Mouse (Mus musculus): ENCODE results near the gene Mak.

The Mak gene

GRCm38 (mm10) chr13:41079421-41079780 lies at the start of gene Mak:
Gene Mak, minus strand, starts transcription at chr13:41079706.
- in situ Hi-C loops (cut with MboI; ENCODE audit: low pct_unique_long_range_greater_than_20kb in 1 of 2, low sequenced_read_pairs in 2 of 2, unreplicated experiment in 1 of 2): loop anchor here in 1 of 2 experiments (25.0 kb wide), 1 partner anchor 483 kb away; no protein-coding TSS in a partner anchor

- in situ Hi-C loops (cut with MboI; ENCODE audit: low pct_unique_long_range_greater_than_20kb in 1 of 2, low sequenced_read_pairs in 2 of 2, unreplicated experiment in 1 of 2): no loop called here
These were observed 49.6 kb upstream of the Mak start for GRCm38 (mm10) chr13:41129061-41129460.

- in situ Hi-C loops (cut with MboI; ENCODE audit: low pct_unique_long_range_greater_than_20kb in 1 of 2, low sequenced_read_pairs in 2 of 2, unreplicated experiment in 1 of 2): no loop called here
These were observed 48.8 kb upstream of the Mak start for GRCm38 (mm10) chr13:41128326-41128725.

DNA sequence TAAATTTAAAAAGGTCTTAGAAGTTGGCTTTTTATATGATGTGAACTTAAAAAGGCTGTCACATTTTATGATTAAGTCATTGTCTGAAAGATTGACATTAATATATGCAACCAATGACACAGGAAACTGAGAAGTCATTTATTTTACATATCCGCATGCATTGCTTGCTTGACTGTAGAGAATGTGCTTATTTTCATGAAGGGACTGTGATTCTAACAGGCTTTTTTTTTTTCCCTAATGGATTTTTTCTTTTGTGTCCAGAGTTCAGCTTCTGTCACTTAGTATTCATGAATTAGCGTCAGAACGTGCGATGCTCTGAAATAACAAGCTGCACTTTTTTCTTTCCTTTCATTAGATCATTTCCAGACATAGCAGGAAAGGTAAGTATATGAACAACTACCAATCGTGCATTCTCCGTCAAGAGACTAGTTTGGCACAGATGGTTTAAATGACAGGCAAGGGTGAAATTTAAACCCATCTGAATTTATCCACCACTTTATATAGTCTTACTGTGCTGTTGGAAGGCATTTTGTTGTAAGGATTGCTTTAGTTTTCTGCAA lies 44.2 kb upstream of the Mak start:
- in situ Hi-C loops (cut with MboI; ENCODE audit: low pct_unique_long_range_greater_than_20kb in 1 of 2, low sequenced_read_pairs in 2 of 2, unreplicated experiment in 1 of 2): no loop called here

DNA sequence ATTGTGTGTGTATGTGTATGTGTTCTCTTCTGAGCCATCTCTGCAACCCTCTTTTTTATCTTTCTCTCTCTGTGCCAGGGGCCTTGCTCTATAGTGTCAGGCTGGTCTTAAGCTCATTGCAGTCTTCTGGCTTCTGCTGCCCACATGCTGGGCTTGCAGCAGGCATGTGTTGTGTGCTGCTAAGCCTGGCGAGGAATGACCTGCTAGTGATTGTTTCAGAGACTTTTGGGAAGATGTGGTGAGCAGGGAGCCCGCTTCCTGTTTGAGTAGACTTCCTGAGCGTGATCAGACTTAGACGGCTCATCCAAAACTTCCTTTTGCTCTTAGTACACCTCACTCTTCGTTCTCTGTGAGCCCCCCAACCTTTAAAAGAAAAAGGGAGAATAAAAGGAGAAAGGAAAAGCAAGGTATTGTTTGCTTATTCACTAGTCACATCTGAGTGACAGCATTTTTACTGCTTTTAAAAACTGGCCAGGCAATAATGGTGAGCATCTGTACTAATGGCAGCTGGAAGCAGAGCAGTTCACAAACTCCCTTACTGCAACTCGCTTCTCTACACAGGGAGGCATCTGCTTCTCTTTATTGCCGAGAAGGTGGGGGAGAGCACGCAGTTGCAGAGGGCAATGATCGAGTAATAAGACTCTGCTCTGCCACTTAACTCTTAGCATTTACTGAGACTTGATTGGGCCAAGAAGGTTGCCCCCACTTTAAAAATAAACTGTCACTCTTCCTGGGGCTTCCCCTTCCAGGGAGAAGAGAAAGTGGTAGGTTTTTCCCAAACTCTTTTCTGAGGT lies 39.8 kb upstream of the Mak start:
- in situ Hi-C loops (cut with MboI; ENCODE audit: low pct_unique_long_range_greater_than_20kb in 1 of 2, low sequenced_read_pairs in 2 of 2, unreplicated experiment in 1 of 2): no loop called here

- in situ Hi-C loops (cut with MboI; ENCODE audit: low pct_unique_long_range_greater_than_20kb in 1 of 2, low sequenced_read_pairs in 2 of 2, unreplicated experiment in 1 of 2): no loop called here
These were observed 34.4 kb upstream of the Mak start, which contains the start of gene Sycp2l for GRCm38 (mm10) chr13:41113940-41114339. Gene Sycp2l, plus strand, starts transcription at chr13:41114307.

DNA sequence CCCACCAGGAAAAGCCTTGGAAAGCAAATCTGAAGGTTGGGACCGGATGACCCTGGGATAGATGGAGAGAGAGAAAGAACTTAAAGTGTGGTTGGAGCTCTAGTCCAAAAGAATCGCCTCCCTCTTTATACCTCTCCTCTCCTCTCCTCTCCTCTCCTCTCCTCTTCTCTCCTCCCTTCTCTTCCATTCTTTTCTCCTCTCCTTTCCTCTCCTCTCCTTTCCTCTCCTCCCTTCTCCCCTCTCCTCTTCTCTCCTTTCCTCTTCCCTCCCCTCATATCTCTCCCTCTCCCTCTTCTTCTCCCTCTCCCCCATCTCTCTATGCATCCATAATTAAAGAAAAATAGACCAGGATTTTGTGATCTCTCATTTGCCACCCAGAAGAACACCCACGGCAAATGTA lies 31.4 kb upstream of the Mak start, which contains the start of gene Gcm2:
Gcm2 (minus strand) TSS at position 101 of the 400 bp plus-strand sequence.
- in situ Hi-C loops (cut with MboI; ENCODE audit: low pct_unique_long_range_greater_than_20kb in 1 of 2, low sequenced_read_pairs in 2 of 2, unreplicated experiment in 1 of 2): no loop called here

DNA sequence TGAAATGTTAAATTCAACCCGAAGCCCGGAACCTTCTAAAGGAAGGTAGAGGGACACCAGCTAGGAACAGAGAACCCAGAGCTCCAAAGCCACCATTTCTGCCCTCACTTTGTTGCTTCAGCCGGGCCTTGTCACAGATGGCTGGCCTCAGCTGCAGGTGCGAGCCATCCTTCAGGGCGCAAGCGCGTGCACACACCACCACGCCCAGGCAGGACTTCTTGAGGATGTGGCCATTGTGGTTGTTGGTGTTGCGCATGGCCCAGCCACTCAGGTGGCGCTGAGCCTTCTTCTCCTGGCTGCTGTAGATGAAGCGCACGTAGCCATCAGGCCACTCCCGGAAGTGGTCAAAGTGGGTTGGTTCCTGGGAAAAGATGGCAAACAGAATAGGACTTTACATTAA lies 26.0 kb upstream of the Mak start:
- in situ Hi-C loops (cut with MboI; ENCODE audit: low pct_unique_long_range_greater_than_20kb in 1 of 2, low sequenced_read_pairs in 2 of 2, unreplicated experiment in 1 of 2): no loop called here

GRCm38 (mm10) chr13:41103841-41104525 lies 24.5 kb upstream of the Mak start:
- in situ Hi-C loops (cut with MboI; ENCODE audit: low pct_unique_long_range_greater_than_20kb in 1 of 2, low sequenced_read_pairs in 2 of 2, unreplicated experiment in 1 of 2): no loop called here

GRCm38 (mm10) chr13:41100031-41100430 lies 20.5 kb upstream of the Mak start:
- in situ Hi-C loops (cut with MboI; ENCODE audit: low pct_unique_long_range_greater_than_20kb in 1 of 2, low sequenced_read_pairs in 2 of 2, unreplicated experiment in 1 of 2): no loop called here

- in situ Hi-C loops (cut with MboI; ENCODE audit: low pct_unique_long_range_greater_than_20kb in 1 of 2, low sequenced_read_pairs in 2 of 2, unreplicated experiment in 1 of 2): loop anchor here in 1 of 2 experiments (25.0 kb wide), 1 partner anchor 464 kb away; no protein-coding TSS in a partner anchor
These were observed 18.8 kb upstream of the Mak start for GRCm38 (mm10) chr13:41098325-41098724.

DNA sequence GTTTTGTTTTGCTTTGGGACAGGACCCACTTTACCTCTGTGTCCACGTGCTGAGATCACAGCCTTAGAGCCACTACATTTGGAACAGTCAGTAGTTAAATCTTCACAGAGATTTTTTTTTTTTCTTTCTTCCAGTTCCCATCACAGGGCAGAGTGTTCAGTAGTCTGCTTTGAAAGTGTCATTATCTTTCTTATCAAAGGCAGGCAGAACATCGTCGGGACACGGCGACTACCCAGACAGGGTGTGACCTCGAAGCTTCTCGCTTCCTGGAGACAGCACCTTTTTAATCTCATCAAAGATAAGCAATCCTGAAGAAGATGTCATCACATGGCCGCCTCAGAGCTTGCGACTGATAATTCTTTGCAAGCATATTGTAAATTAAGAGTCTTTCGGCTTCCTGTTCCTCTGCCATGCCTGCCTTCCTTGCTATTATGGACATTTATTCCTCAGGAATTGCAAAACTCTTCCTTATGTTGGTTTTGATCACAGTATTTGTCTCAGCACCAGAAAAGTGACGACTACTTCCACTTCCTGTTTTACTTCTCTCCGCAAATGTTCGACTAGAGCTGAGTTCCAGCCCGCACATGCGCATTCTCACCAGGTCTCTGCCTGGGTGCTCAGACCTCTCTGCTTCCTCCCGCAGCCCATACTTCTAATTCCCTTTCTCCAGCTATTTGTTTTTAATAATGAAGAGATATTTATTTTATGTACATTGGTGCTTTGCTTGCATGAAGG lies 18.0 kb upstream of the Mak start:
- in situ Hi-C loops (cut with MboI; ENCODE audit: low pct_unique_long_range_greater_than_20kb in 1 of 2, low sequenced_read_pairs in 2 of 2, unreplicated experiment in 1 of 2): loop anchor here in 1 of 2 experiments (25.0 kb wide), 1 partner anchor 465 kb away; no protein-coding TSS in a partner anchor

DNA sequence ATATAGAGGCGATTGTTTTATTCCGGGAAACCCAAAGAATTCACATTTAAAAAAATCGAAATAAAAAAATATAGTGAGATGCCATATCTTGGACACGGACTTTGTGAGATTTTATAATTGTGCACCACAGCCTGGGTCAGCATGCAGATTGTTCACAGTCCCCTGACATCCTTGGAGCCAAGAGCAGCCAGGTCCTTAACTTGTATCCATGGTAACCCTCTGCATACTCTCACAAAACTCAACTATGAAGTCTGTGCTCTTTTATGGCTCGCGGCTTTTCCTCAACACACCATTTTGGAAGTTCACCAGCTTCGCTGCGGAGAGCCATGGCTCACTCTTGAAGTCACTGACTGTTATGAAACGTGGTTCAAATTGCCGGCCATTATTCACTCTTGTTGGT lies 14.7 kb upstream of the Mak start:
- in situ Hi-C loops (cut with MboI; ENCODE audit: low pct_unique_long_range_greater_than_20kb in 1 of 2, low sequenced_read_pairs in 2 of 2, unreplicated experiment in 1 of 2): loop anchor here in 1 of 2 experiments (25.0 kb wide), 1 partner anchor 468 kb away; no protein-coding TSS in a partner anchor

GRCm38 (mm10) chr13:41091271-41091670 lies 11.8 kb upstream of the Mak start:
- in situ Hi-C loops (cut with MboI; ENCODE audit: low pct_unique_long_range_greater_than_20kb in 1 of 2, low sequenced_read_pairs in 2 of 2, unreplicated experiment in 1 of 2): loop anchor here in 1 of 2 experiments (25.0 kb wide), 1 partner anchor 471 kb away; no protein-coding TSS in a partner anchor

DNA sequence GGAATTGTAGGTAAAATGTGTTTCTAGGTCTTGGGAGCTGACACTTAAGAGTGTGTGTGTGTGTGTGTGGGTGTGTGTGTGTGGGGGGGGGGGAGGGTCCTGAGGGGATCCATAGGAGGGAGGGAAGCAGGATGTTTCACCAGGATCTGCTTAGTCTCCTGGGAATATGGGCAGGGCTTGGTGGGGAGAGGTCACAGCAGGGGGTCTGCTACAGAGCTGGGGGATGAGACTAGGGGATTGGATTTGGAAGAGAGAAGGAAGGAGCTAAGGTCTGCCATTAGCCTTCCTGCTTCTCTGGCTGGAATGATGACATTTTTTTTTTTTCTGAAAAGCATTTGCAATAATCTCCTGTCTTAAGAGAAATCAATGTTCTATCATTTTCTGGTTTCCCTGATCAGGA lies 9.2 kb upstream of the Mak start:
- in situ Hi-C loops (cut with MboI; ENCODE audit: low pct_unique_long_range_greater_than_20kb in 1 of 2, low sequenced_read_pairs in 2 of 2, unreplicated experiment in 1 of 2): loop anchor here (5.0 to 25.0 kb wide), 3 partner anchors 146 to 474 kb away; no protein-coding TSS in a partner anchor

GRCm38 (mm10) chr13:41085140-41085539 lies 5.6 kb upstream of the Mak start:
- in situ Hi-C loops (cut with MboI; ENCODE audit: low pct_unique_long_range_greater_than_20kb in 1 of 2, low sequenced_read_pairs in 2 of 2, unreplicated experiment in 1 of 2): loop anchor here (5.0 to 25.0 kb wide), 3 partner anchors 150 to 477 kb away; no protein-coding TSS in a partner anchor

GRCm38 (mm10) chr13:41084521-41084920 lies 5.0 kb upstream of the Mak start:
- in situ Hi-C loops (cut with MboI; ENCODE audit: low pct_unique_long_range_greater_than_20kb in 1 of 2, low sequenced_read_pairs in 2 of 2, unreplicated experiment in 1 of 2): loop anchor here (10.0 to 25.0 kb wide), 2 partner anchors 150 to 478 kb away; no protein-coding TSS in a partner anchor

GRCm38 (mm10) chr13:41080700-41081099 lies 1.2 kb upstream of the Mak start:
- in situ Hi-C loops (cut with MboI; ENCODE audit: low pct_unique_long_range_greater_than_20kb in 1 of 2, low sequenced_read_pairs in 2 of 2, unreplicated experiment in 1 of 2): loop anchor here (10.0 to 25.0 kb wide), 2 partner anchors 154 to 482 kb away; no protein-coding TSS in a partner anchor

Data from mouse embryonic stem cell (cell line).